Mouse (Mus musculus) brain, embryonic 14.5 days (tissue): ENCODE results near the gene Parp3. TPM values are rescaled to one million over a fixed set of nuclear protein-coding genes. Genes with fewer than 3 reads are reported as not detected.
"Not testable (repeated sequence)": the region's sequence is repeated elsewhere in the genome, so short reads cannot be mapped to it uniquely, and the experiment has no call there.

ENCODE experiments used
- DNase-seq: peaks from one replicate; pipeline ENCODE4 v3.0.0-alpha.2; 2011; ENCODE audit warnings: low read depth
- CTCF ChIP-seq: fragments of 200-500 bp; IDR thresholded peaks from 2 replicates; pipeline ENCODE4 v1.5.1; 2012; ENCODE audit warnings: inconsistent platforms, mild to moderate bottlenecking, moderate library complexity, borderline replicate concordance; ENCODE audit not compliant: insufficient read depth, insufficient read length; ENCODE audit errors: extremely low read depth
- POLR2A ChIP-seq: fragments of 200-500 bp; IDR thresholded peaks from 2 replicates; pipeline ENCODE4 v1.6.1; 2012; ENCODE audit warnings: mild to moderate bottlenecking, inconsistent platforms, borderline replicate concordance; ENCODE audit not compliant: poor library complexity, insufficient read depth, insufficient read length, severe bottlenecking; ENCODE audit errors: extremely low read depth
- polyA plus RNA-seq: library from polyadenylated mRNA; depleted of rRNA; stranded (reverse); fragments of >200 nt; gene quantifications from 2 replicates; pipeline ENCODE4 v1.2.3, GENCODE M21; 2012; rRNA removed

Gene Parp3
- 0.61 and 1.4 TPM in 2 replicates for polyA plus RNA-seq

DNA sequence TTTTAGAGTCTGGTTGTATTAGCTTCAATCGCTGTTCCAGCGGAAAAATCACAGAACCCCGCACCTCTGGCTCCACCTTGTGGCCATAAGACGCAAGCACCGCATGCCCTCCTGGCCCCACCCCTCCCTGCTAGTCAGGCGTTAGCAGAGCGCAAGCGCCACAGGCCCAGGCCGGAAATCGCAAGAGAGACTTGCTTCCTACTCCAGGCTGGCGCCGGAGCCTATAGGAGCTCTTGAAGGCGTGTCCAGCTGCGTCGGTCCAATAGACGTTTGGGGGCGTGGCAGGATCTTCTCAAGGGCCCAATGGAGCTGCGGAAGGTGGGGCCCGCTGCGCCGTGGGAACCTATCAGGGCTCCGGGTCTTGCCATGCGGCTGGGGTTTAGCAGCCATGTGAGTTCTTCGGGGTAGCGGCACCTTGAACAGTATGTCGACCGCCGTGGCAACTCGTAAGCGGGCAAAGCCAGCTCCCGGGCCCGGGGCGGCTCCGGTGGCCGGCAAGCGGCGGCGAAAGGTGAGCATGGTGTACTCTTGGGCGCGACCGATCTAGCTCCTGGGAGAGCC lies at the start of gene Parp3:
Gene Parp3 (minus strand): TSS at position 26 of the 561 bp plus-strand sequence.
- TF ChIP-seq CTCF (peak; percentile 98), POLR2A (peak; percentile 17; the same call in 1 of the 2 replicates)
- DNase-seq = peak; percentile 100

DNA sequence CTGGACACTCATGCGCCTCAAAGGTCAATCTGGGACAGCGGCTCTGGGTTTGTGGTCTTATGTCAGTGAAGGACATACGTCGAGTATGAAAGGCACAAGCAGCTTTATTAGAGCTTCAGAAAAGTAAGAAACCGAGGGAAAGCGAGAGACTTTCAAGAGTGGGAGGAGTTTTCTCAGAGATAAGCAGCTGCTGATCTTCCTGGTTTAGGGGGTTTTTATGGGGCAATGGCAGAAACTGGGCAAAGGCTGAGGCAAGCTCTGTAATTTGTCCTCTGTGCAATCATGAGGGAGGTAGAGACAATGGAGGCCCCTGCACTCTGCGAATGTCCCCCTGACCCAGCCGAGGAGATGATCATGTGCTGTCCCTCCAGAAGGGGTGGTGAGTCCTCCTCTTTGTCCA lies 43.2 kb upstream of the Parp3 start:
- TF ChIP-seq POLR2A = no peak
- TF ChIP-seq CTCF = no peak

GRCm38 (mm10) chr9:106519433-106519832 lies 42.7 kb upstream of the Parp3 start:
- DNase-seq = no peak
- TF ChIP-seq POLR2A (no peak), CTCF (no peak)

More for the DNA sequence above, 43.2 kb upstream of the Parp3 start:
- no peak for DNase-seq

- no peak for DNase-seq
- TF ChIP-seq POLR2A (no peak), CTCF (no peak)
Measured at GRCm38 (mm10) chr9:106514273-106514672, 37.5 kb upstream of the Parp3 start, which contains the start of gene Iqcf5. Gene Iqcf5 (plus strand): TSS chr9:106514573.

GRCm38 (mm10) chr9:106513566-106513965 lies 36.8 kb upstream of the Parp3 start:
- DNase-seq = no peak
- no peak for TF ChIP-seq CTCF
- TF ChIP-seq POLR2A = no peak

DNA sequence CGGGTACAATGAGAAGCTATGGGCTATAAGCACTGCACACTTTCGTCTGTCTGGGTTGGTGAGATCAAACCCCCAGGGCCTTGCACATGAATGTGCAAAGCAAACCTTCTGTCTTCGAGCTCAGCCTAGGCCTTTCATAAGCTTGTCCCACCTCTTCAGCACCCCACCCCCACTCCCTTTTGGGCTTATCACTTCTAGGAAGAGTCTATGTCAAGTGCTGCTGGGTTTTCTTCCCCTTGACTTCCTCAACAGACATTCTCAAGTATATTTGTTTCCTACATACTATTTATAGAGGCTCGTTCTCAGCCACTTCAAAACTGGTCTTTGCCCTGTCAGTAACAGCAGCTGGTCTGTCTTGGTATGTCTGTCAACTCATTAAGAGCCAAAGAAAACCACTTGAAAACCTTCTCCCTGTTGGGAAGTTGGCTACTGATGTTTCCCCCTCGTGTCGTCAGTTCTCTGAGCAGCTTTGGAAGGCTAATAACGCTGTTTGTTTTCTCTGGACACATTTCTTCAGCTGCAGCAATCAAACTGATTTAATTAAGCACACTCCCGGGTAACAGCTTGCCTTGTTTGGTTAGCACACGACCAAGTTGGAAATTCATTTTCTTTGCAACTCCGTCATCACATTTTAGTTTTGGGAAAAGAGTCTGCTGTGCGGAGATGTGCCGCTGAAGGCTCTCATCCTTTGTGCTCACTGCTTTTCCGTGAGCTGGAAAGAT lies 36.1 kb upstream of the Parp3 start:
- TF ChIP-seq POLR2A = no peak
- DNase-seq = peak; percentile 56

DNA sequence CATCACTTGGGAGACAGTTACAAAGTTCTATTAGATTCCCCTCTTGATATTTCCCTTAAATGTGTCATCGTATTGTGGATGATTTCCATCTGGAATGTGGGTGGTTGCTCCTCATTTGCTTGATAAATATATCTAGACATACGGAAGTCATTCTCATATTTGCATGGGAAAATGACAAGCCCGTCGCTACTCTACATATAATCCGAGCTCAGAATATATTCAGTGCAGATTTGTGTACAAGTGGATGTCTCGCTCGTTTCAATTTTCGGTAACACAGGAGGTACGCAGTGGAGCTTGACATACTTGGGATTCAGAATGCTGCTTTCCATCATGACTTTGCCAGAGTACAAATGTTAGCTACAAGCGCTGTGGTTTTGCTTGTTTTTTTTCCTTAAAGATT lies 32.6 kb upstream of the Parp3 start:
- no peak for DNase-seq
- TF ChIP-seq POLR2A (no peak), CTCF (no peak)

GRCm38 (mm10) chr9:106504246-106504645 lies 27.5 kb upstream of the Parp3 start:
- DNase-seq = no peak
- no peak for TF ChIP-seq CTCF
- no peak for TF ChIP-seq POLR2A

DNA sequence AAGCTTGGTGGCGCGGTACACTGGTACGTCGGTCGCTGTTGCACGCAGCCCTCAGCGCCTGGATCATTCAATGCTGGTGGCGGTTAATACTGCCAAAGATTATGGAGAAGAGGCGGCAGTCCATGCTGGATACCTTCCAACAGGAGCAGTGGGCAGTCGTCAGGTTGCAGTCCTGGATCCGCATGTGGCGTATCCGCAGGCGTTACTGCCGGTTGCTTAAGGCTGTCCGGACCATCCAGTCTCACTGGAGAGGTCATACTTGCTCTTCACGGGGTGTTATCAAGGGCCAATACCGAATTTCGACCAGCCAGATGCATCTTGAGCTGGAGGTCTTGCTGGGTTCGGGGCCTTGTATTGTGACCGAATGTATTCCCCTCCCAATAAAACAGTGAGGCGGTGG lies 25.1 kb upstream of the Parp3 start:
- TF ChIP-seq CTCF (no peak), POLR2A (no peak)

DNA sequence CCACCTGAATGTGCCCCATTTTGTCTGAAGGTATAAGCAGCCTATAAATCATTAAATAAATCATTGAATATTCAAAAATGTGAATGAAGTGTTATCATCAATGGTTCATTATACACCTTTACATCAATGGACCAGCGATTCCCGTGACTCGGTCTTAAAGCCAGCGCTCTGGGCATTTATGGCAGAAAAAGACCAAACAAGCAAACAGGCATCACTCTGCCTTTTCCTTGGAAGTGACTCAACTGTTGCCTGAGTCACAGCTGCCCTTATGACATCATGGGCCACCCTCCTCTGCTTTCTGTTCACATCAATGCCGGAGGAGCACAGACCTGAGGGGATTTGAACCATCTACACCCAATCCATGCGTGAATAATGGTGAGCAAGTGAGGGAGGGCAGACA lies 22.9 kb upstream of the Parp3 start, which contains the start of gene Iqcf1:
Gene Iqcf1 (plus strand): TSS at position 301 of the 400 bp plus-strand sequence.
- TF ChIP-seq CTCF = no peak
- TF ChIP-seq POLR2A = no peak
- DNase-seq = no peak

More for the DNA sequence above, 25.1 kb upstream of the Parp3 start:
- no peak for DNase-seq

DNA sequence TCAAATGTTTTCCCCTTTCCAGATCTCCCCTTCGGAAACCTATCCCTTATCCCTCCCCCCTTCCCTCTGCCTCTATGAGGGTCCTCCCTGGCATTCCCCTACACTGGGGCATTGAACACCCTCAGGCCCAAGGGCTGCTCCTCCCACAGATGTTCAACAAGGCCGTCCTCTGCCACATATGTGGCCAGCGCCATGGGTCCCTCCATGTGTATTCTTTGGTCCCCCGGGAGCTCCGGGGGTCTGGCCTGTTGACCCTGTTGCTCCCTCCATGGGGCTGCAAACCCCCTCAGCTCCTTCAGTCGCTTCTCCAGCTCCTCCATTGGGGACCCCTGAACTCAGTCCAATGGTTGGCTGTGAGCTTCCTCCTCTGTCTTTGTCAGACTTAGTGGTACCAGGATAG lies 10.9 kb upstream of the Parp3 start:
- not testable (repeated sequence) for DNase-seq

- DNase-seq = no peak
- TF ChIP-seq POLR2A (no peak), CTCF (no peak)
Measured at GRCm38 (mm10) chr9:106485076-106485475, 8.3 kb upstream of the Parp3 start.

DNA sequence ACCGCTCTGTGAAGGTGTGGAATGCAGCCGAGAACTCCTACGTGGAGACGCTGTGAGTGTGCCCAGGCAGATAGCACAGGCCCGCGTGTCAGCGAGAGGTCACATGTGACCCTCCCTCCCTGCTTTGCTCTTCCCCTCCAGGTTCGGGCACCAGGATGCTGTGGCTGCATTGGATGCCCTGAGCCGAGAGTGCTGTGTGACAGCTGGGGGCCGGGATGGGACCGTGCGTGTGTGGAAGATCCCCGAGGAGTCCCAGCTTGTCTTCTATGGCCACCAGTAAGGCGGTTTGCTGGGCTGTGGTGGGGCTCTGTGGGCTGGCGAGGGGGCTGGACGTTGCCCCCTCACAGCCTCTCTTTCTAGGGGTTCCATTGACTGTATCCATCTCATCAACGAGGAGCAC lies 6.9 kb upstream of the Parp3 start:
- no peak for TF ChIP-seq CTCF
- TF ChIP-seq POLR2A = no peak
- no peak for DNase-seq

DNA sequence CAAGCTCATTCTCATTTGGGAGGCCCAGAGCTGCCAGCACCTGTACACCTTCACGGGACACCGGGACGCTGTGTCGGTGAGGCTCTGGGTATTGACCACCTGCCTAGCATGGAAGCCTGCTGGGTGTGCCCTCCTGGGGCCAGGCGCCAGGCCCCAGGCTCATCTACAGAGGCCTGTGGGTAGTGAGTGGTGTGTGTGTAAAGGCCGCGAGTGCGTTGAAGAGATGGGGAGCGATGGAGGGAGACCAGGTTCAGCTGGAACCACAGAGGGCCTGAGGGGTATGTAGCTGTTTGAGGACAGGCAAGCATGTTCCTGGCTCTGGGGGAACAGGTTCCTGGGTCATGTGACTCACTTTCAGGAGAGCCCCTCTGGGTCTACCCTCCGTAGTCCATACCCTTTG lies 6.4 kb upstream of the Parp3 start:
- TF ChIP-seq CTCF = no peak
- TF ChIP-seq POLR2A = no peak
- DNase-seq = no peak

DNA sequence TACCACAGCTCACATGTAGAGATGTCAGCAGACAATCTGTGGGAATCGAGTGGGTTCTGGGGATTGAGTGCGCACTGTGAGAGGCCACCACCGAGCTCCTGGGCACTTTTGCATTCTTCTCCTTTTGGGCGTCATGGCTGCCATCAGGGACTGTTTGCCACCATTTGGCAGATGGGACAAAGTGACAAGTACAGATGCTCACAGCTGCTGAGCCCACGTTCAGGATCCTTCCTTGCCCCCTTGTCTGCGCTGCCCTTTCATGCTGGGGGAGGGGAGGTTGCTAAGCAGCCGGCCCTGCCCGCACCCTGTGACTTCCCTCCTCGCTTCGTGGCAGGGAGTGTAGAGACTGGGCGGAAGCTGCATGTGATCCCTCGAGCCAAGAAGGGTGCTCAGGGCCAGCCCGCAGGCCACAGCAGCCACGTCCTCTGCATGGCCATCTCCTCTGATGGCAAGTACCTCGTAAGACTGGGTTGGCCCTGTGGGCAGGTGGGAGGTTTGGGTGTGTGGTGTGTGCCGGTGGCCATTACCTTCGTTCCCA lies 5.9 kb upstream of the Parp3 start:
- no peak for DNase-seq
- TF ChIP-seq CTCF (no peak), POLR2A (no peak)

DNA sequence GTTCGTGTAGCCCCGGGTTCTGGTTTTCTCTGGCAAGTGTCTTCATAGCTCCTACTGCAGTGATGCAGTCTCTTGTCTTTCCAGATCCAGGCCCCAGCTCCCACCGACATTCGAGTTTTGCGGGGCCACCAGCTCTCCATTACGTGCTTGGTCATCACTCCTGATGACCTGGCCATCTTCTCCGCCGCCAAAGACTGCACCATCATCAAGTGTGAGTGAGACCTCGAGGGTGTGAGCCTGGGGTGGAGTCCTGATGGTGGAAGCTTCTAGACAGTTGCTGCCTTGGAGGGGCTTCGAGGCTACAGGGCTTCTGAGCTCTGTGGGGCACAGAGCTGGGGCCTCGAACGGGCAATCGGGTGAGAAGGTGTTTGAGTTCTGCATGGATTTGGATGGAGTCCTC lies 4.9 kb upstream of the Parp3 start:
- no peak for DNase-seq
- no peak for TF ChIP-seq CTCF
- TF ChIP-seq POLR2A = no peak
